Mouse (Mus musculus) gastrocnemius, adult 18-20 months (tissue): ENCODE measurements at regions not wholly inside any gene's neighbourhood (a gene's known extent, or its start where the extent isn't known, plus 50 kb on each side); places are given as distances from the start of the nearest gene placed in this dataset.

ENCODE experiments used
- DNase-seq: peaks from one replicate; pipeline ENCODE4 v3.0.0; 2021; ENCODE audit warnings: low spot score

DNA sequence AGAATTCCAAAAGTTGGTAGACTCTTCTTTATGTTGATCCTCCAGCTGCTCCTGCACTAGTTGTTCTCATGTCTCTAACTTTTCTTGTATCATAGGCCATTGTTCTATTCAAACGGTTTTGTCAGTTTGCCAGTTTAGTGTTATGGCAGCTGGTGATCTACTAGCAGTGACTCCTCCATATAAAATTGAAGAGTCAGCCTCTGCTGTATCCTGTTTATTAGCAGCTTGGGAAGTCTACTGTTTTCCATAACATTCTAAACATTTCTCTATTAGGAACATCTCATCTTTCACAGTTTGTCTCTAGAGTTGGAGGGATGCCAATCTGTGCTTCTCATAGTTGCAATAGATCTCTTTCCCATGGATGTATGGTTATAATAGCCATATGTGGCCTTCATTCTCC, 58.6 kb downstream of the Drd1 start:
- no peak for DNase-seq

DNA sequence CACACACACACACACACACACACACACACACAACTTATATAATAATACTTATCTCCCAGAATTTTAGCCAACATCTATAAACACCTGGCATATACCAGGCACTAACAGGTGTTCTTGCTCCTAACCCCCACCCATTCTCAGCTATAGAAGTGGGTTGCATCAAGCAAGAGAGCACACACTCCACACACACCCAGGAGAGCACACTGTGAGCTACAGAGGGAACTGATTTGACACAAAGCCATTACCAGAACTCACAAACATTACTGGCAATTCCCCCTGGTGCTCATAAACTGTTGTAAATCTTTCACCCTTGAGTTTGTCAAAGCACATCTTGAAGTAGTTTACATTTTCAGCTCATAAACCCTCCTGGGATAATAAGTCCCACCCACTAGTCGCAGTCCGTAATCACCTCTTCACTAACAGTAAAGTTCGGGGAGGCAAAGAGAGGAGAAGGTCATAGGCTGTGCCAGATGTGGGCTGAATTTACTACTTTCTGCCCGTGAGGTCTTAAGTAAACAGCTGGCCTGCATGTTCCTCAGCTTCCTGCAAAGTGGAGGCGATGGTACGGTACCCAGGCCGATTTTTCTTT, 62.5 kb downstream of the Drd1 start:
- no peak for DNase-seq

DNA sequence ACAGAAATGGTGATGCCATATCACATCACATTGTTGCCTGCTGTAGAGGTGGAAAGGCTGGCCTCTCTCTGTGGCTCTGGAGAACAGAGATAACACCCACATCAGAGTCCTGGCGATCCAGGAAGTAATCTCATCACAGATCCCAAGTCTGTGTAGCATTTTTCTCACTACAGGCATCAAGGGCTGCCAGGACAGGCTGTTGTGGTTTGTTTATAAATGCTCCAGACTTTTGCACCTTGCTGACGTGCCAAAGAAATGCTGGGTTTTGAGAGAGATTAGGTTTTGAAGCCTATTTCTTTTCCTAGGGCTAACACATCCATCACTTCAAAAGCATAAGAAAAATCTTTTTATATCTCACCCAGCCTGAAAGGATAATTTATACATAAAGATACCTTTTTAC, 76.3 kb downstream of the Drd1 start:
- DNase-seq, result no peak

DNA sequence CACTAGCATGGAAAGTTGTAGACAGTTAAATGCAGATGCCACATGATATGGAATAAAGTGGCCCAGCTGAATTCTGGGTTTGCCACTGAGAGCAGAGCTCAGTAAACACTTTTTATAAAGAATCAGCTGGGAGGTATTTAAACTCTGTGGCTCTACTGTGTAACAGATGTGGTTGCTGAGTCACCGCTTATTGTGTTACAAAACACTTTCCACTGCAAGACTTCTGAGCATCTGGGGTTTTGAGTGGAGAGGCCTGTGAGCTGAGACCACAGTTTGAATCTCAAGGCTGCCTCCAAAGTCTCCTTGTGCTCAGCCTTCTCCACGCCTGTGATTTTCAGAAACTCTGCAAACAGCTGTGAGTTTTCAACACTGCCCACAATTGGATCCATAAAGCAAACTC, 86.1 kb downstream of the Drd1 start:
- DNase-seq, result no peak

DNA sequence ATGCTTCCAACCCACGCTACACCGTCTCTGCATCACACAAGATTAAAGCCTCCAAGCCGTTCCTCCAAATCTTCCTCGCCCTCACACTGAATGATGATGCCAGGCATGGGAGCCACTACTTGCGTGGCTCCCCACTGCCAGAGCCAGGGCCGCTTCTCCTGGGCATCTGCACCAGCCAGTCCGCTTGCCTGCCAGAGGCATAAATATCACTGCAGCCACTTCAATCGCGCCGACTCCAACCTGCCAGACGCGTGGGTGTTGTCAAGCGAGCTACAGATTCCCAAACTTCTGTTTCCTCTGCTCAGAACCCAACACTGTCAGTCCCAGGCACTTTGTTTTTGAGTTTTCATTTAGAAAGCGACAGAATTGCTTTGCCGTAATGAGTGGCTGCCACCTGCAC, 99.3 kb downstream of the Drd1 start:
- no peak for DNase-seq

GRCm38 (mm10) chr13:53948056-53948455, 107.4 kb downstream of the Drd1 start:
- no peak for DNase-seq

GRCm38 (mm10) chr13:53945681-53946080, 109.8 kb downstream of the Drd1 start:
- no peak for DNase-seq

GRCm38 (mm10) chr13:53941005-53941747, 114.3 kb downstream of the Drd1 start:
- DNase-seq, result no peak

- no peak for DNase-seq
Measured at GRCm38 (mm10) chr13:53935174-53935699, 120.3 kb downstream of the Drd1 start.

GRCm38 (mm10) chr13:53934457-53934856, 121.0 kb downstream of the Drd1 start:
- DNase-seq, result no peak

GRCm38 (mm10) chr13:53926128-53926527, 129.4 kb downstream of the Drd1 start:
- DNase-seq, result no peak

- no peak for DNase-seq
Measured at GRCm38 (mm10) chr13:53924433-53924832, 131.1 kb downstream of the Drd1 start.

DNA sequence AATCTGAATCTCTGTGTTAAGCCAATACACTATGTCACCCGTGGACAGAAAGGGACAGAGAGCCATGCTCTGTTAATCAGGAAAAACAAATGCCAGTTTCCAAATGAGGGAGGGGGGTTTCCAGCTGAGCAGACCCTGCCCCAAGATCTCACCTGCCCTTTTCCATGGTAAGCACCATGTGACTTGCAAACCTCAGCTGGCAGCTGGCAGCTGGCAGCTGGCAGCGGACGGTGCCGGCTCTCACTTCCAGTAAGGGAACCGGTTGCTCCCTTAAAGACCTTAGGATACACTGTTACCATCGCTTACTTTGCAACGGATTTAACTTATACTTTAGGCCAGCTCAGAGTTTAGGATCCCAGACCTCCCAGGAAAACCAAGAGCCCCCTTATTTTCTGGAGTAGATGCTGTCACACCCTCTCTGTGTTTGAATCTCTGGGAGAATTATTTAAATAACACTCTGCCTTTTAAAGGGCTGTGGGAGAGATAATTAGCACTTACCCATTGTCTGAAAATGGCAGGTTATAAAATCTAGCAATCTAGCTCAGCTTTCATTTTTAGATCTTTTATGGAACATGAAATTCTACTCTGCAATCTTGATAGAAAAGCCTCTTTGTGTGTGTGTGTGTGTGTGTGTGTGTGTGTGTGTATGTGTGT, 131.7 kb downstream of the Drd1 start:
- DNase-seq, result no peak

GRCm38 (mm10) chr13:53921796-53922195, 133.7 kb downstream of the Drd1 start:
- no peak for DNase-seq

- DNase-seq, result no peak
Measured at GRCm38 (mm10) chr13:53919851-53920381, 135.6 kb downstream of the Drd1 start.

DNA sequence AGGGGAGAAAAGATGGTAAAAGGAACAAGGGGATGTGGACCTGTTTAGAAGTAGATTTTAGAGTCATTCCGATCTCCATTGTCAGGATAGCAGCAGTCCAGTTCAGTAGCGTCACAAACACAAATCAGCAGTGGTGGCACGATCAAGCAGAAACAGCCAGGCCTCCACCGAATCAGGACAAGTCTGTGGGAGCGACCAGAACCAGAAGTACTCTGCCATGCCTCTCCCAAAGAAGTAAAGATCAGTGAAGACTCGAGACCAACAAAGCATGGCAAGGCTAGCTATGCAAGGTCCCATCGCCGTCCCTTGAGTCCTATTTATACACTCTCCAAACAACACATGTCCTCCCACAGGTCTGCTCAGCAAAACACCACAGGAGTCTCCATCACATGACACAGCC, 140.0 kb downstream of the Drd1 start:
- DNase-seq, result no peak

DNA sequence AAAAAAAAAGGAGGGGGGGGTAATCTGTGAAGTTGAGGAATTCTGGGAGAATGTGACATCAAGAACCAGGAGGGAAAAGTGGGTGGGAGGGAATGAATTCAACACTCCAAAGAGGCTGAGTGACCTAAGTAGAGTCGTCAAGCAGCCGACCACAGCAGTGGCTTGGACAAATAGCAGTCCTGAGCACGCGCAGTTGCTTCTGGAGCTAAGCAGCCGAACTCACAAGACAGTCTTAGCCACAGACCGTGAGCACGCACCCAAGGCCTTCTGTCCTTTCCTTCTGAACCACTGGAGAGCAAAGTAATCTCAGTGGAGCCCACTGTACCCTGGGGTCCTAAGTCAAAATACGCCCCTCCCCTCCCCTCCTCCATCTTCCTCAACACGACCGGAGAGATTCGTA, 141.1 kb downstream of the Drd1 start:
- DNase-seq, result no peak

DNA sequence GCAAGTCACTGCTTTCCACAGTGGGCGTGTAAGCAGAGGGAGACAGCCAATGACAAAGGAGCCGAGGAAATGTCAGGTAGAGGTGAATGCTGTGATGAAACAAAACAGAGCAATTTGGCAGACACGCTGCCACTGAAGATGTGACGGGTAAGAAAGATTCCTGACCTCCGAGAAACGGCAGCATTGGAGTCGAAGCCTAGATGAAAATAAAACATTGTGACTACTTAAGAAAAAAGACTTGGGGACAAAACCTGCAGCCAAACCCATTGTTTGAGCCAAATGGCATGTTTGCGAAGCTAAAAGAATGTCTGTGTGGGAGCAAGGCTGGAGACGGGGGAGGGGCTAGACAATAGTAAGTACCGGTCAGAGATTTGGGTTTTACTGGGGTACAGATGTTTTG, 142.0 kb downstream of the Drd1 start:
- DNase-seq, result no peak

DNA sequence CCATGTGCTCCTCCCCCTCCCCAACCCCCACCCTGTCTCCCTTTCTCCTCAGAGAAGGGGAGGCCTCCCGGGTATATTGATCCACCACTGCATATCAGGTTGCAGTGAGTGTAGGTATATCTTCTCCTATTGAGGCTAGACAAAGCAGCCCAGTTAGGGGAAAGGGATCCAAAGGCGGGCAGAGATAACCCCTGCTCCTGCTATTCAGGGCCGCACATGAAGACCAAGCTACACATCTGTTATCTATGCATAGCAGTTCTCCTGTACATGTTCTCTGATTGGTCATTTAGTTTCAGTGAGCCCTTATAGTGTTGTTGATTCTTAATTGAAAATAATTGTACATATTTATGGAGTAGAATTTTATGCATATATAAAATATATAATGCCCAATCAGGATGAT, 143.7 kb downstream of the Drd1 start:
- DNase-seq, result no peak

DNA sequence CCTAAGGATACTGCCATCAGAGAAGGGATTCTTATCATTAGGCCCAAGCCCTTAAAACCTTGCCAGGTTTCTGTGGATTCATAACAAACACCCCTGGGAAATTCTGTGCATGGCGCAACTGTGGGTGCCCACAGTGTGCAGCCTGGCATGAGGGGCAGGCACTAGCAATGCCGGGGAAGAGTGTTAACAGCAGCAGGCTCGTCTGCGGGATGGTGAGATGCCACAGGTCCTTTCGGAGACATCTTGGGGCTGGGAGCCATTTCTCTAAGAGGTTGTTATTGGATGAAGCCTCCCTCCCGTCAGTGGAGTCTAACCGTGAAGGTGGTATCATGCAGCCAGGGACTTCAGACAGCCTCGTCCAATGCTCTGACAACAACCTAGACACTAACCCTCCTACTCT, 144.2 kb downstream of the Drd1 start:
- DNase-seq, result no peak

- no peak for DNase-seq
Measured at GRCm38 (mm10) chr13:53910251-53910650, 145.3 kb downstream of the Drd1 start.

DNA sequence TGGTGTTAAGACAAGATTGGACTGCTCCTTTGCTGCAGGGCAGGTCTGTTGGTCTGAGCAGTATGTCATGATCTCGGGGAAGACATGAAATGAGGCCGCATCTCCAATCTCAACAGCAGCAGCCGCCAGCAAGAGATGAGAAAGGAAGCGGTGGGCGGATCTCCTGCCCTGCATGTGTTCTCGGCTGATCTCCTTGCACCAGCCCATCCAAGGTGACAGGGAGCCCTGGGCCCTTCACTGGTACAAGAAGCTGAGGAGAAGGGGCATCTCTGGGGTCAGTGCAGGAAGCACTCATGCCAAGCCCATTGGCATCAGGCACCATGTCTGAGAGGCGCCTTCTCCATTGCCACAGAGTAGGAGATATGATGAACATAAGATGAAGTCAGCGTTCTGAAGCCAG, 151.0 kb downstream of the Drd1 start:
- DNase-seq, result no peak

DNA sequence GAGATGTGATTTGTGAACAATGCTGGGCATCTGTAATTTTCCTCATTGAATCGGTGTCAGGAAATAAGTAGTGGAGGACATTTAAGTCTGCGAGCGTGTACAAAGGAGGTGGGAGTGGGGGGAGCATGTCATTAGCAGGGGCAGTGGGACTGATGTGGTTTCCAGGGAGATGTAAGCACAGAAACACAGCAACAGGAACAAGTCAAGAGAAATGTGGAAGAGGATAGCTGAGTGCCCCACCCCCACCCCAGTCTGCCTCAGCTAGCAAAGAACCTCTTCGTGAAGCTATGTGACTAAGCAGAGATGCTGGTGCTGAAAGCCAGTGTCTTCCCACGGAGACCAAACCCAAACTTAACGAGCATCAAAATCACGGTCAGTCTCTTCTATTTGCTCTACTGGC, 151.9 kb downstream of the Drd1 start:
- no peak for DNase-seq
